Mouse (Mus musculus) Patski (cell line): ENCODE data around the gene Stx6. TPM values are rescaled to one million over a fixed set of nuclear protein-coding genes. Genes with fewer than 3 reads are reported as not detected.

Experiments used
- ATAC-seq: fragments of 100-300 bp; one replicate; pipeline ENCODE4 v1.8.0; 2021
- CTCF ChIA-PET: fragments of 350-600 bp; sonication (Branson Sonifier 250); formaldehyde crosslinking; loops from one replicate; lab custom pipeline; 2022; ENCODE audit warnings: inconsistent platforms; lab: Charles Lee
- POLR2A ChIA-PET: fragments of 350-600 bp; sonication (Branson Sonifier 250); formaldehyde crosslinking; loops from one replicate; lab custom pipeline; 2022; ENCODE audit warnings: antibody characterized with exemption, inconsistent platforms; lab: Charles Lee
- DNase-seq: peaks from one replicate; pipeline ENCODE4 v3.0.0-alpha.2; 2011; ENCODE audit warnings: low read depth, low spot score
- H3K27me3 ChIP-seq: fragments of 371-371 bp; one replicate; pipeline ENCODE4 v1.5.1; 2021
- CTCF ChIP-seq: fragments of 100-300 bp; IDR thresholded peaks from one replicate; pipeline ENCODE4 v1.5.1; 2021
- in situ Hi-C: fragments of 300-500 bp; cut with MboI; formaldehyde crosslinking; loops from 3 replicates; pipeline ENCODE4 v1.11.1; 2018; ENCODE audit warnings: low pct_unique_long_range_greater_than_20kb, mixed read lengths
- polyA plus RNA-seq: library from polyadenylated mRNA; unstranded; gene quantifications from one replicate; pipeline ENCODE4 v1.2.3, GENCODE M21; 2021

Stx6 gene
- polyA plus RNA-seq, 1 experiment from 2014 or later, result 52.1 TPM

GRCm38 (mm10) chr1:155212936-155213774 lies 54.6 kb downstream of the Stx6 start:
- ATAC-seq, result no peak
- no peak for TF ChIP-seq CTCF
- in situ Hi-C loops, result loop anchor here (25.0 kb wide), 1 partner anchor 426 kb away; no protein-coding TSS in a partner anchor
- no peak for DNase-seq
- H3K27me3 ChIP-seq, result no peaks in the 10 kb centered on the region
- CTCF ChIA-PET, result interaction anchor here (1.1 to 1.9 kb wide), 3 partner anchors 29 to 187 kb away, joined by 3 to 7 read pairs (median 3); no protein-coding TSS in a partner anchor
- POLR2A ChIA-PET, result interaction anchor here (2.6 kb wide), 1 partner anchor 173 kb away, joined by 7 read pairs; no protein-coding TSS in a partner anchor

DNA sequence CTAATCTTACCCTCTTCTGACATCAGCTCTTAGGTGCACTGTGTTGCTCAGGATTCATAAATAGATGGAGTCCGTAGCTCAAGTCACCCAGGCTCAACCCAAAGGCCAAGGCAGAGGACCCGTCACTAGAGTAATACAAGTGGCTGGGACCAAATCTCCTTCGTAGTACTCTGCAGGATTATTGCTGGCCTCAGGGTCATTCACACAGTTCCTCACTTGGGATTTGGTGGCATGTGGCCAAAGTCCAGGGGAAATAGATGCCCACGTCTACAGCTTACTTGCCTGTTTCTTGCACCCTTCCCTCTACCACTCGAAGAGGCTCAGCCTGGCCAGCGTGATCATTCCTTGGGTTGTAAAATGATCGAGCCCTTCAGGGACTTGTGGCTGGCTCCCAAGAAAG lies 55.4 kb downstream of the Stx6 start:
- no peak for DNase-seq
- ChIA-PET CTCF (interaction anchor here (1.1 to 1.9 kb wide), 4 partner anchors 28 to 188 kb away, joined by 3 to 7 read pairs (median 4); no protein-coding TSS in a partner anchor), POLR2A (interaction anchor here (2.6 kb wide), 1 partner anchor 173 kb away, joined by 7 read pairs; no protein-coding TSS in a partner anchor)
- no peaks in the 10 kb centered on the region for H3K27me3 ChIP-seq
- ATAC-seq, result no peak
- TF ChIP-seq CTCF, result no peak
- in situ Hi-C loops, result loop anchor here (25.0 kb wide), 1 partner anchor 427 kb away; no protein-coding TSS in a partner anchor

DNA sequence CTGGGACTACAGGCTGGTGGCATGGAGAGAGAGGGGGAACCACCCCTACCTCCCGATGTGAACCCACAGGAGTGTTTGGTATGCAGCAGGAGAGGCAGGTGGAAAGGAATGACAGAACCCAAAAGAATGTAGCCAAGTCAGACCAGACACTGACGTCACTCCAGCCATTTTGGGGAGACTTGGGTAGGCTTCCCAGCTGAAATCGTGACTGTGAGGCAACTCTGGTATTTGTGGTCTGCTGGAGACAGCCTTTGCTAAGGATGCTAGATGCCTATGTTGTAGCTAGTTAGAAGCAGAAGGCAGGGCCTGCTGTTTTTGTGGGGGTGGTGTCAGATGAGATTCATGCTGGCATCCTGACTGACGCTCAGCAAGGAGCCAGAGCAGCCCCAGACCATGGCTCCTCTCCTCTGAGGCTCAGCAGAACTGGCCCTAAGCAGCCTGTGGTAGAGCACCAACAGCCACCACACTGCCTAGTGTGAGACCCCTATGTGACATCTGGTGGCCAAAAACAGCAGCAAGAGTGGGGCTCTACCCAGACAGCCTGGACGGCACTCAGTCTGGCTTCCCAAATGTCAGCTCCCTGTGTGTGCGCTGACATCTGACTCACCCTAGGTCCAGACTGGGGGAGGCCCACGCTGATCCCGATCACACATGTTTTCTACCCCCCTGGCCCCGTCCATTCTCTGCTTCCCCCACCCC lies 56.7 kb downstream of the Stx6 start:
- ATAC-seq, result peak; percentile 76
- in situ Hi-C loops, result loop anchor here (5.0 to 25.0 kb wide), 3 partner anchors 118 to 428 kb away; partner anchors contain the start of gene Ier5
- peak; percentile 98 for DNase-seq
- TF ChIP-seq CTCF, result no peak
- H3K27me3 ChIP-seq, result no peaks in the 10 kb centered on the region
- ChIA-PET POLR2A (interaction anchor here (0.7 to 1.4 kb wide), 5 partner anchors 16 to 165 kb away, joined by 3 to 4 read pairs (median 3); partner anchors contain the start of genes BC034090 and Ier5), CTCF (interaction anchor here (0.7 to 6.1 kb wide), 8 partner anchors 9 to 188 kb away, joined by 3 to 50 read pairs (median 5); no protein-coding TSS in a partner anchor)

DNA sequence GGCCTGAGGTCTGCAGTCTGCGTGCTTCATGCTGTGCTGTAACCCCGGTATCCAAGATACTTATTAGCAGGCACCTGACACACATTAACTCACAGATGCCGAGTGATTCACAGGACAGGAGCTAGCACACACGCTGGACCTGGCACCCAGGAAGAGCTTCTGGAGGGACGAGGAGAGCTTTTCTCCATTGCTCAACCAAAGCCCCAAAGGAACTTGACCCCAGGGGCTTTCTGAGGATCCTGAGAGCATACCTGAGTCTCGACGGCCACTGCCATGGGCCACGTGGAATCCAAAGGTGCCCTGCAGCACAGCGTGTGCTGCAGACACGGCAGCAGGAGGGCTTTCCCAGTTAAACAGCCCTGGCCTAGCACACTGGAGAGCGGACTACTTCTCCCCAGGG lies 57.8 kb downstream of the Stx6 start:
- TF ChIP-seq CTCF, result no peak
- in situ Hi-C loops, result loop anchor here (5.0 to 25.0 kb wide), 3 partner anchors 119 to 429 kb away; partner anchors contain the start of gene Ier5
- ATAC-seq, result peak; percentile 44
- no peak for DNase-seq
- POLR2A ChIA-PET, result interaction anchor here (0.5 to 1.4 kb wide), 7 partner anchors 15 to 1617 kb away, joined by 3 to 5 read pairs (median 3); no protein-coding TSS in a partner anchor
- CTCF ChIA-PET, result interaction anchor here (1.3 to 6.1 kb wide), 3 partner anchors 10 to 189 kb away, joined by 4 to 50 read pairs (median 42); no protein-coding TSS in a partner anchor
- H3K27me3 ChIP-seq, result no peaks in the 10 kb centered on the region

- no peak for TF ChIP-seq CTCF
- no peak for DNase-seq
- in situ Hi-C loops, result loop anchor here (5.0 to 25.0 kb wide), 3 partner anchors 120 to 430 kb away; partner anchors contain the start of gene Ier5
- ChIA-PET CTCF (interaction anchor here (0.7 to 6.1 kb wide), 11 partner anchors 11 to 190 kb away, joined by 3 to 50 read pairs (median 4); no protein-coding TSS in a partner anchor), POLR2A (interaction anchor here (0.7 to 1.4 kb wide), 6 partner anchors 15 to 176 kb away, joined by 3 to 5 read pairs (median 4); no protein-coding TSS in a partner anchor)
- no peaks in the 10 kb centered on the region for H3K27me3 ChIP-seq
- no peak for ATAC-seq
Observed at GRCm38 (mm10) chr1:155216844-155217243, 58.3 kb downstream of the Stx6 start.

GRCm38 (mm10) chr1:155217865-155218541 lies 59.5 kb downstream of the Stx6 start:
- TF ChIP-seq CTCF, result no peak
- in situ Hi-C loops, result loop anchor here (5.0 to 25.0 kb wide), 3 partner anchors 121 to 431 kb away; partner anchors contain the start of gene Ier5
- ChIA-PET POLR2A (interaction anchor here (0.6 to 0.8 kb wide), 2 partner anchors 165 to 168 kb away, joined by 3 read pairs; no protein-coding TSS in a partner anchor), CTCF (interaction anchor here (0.9 to 6.1 kb wide), 10 partner anchors 15 to 191 kb away, joined by 3 to 50 read pairs (median 4); partner anchors contain the start of gene BC034090)
- ATAC-seq, result no peak
- no peaks in the 10 kb centered on the region for H3K27me3 ChIP-seq
- DNase-seq, result no peak

DNA sequence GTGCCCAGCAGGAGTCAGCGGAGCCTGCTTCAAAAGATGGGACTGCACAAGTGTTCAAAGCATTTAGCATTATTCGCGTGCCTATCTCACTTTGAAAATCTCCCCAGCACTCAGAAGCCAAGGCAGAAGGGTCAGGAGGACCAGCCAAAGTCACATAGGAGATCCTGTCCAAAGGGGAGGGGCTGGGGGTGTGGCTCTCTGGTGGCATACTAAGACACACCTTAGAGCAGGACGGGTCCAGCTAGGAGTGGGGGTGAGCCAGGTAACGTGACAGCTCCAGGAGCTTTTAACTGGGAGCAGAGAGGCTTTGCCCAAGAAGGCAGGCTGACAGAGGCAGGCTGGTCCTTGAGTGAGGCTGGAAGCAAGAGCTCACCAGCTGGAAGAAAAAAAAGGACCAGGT lies 60.4 kb downstream of the Stx6 start:
- no peak for TF ChIP-seq CTCF
- POLR2A ChIA-PET, result interaction anchor here (0.6 kb wide), 1 partner anchor 169 kb away, joined by 3 read pairs; no protein-coding TSS in a partner anchor
- no peaks in the 10 kb centered on the region for H3K27me3 ChIP-seq
- CTCF ChIA-PET, result interaction anchor here (0.6 to 6.1 kb wide), 9 partner anchors 10 to 192 kb away, joined by 3 to 50 read pairs (median 4); no protein-coding TSS in a partner anchor
- ATAC-seq (no peak), DNase-seq (no peak)
- in situ Hi-C loops, result loop anchor here (5.0 to 25.0 kb wide), 3 partner anchors 122 to 432 kb away; partner anchors contain the start of gene Ier5

- POLR2A ChIA-PET, result no interaction called here
- no peak for TF ChIP-seq CTCF
- H3K27me3 ChIP-seq, result no peaks in the 10 kb centered on the region
- in situ Hi-C loops, result loop anchor here (5.0 to 25.0 kb wide), 3 partner anchors 60 to 435 kb away; no protein-coding TSS in a partner anchor
- CTCF ChIA-PET, result interaction anchor here (1.5 kb wide), 2 partner anchors 10 to 196 kb away, joined by 4 read pairs; no protein-coding TSS in a partner anchor
- no peak for ATAC-seq
- DNase-seq, result no peak
Observed at GRCm38 (mm10) chr1:155222101-155222669, 63.7 kb downstream of the Stx6 start.
